Mouse (Mus musculus) limb, embryonic 11.5 days (tissue): Measurements from ENCODE around the gene Wdsub1. TPM values are rescaled to one million over a fixed set of nuclear protein-coding genes. Genes with fewer than 3 reads are reported as not detected.

ENCODE experiments used
- ATAC-seq: fragments of 200-750 bp; cut with Nextera tagmentation; 2 replicates; pipeline ENCODE4 v1.8.0; 2017; ENCODE audit warnings: low read depth; ENCODE audit not compliant: insufficient number of reproducible peaks, low FRiP score, low TSS enrichment
- DNase-seq: peaks from one replicate; pipeline ENCODE4 v3.0.0-alpha.2; 2015; ENCODE audit warnings: low spot score
- H3K27ac ChIP-seq: fragments of 300-500 bp; sonication (generic); replicated peaks from 2 replicates; pipeline ENCODE4 v1.5.1; 2014; ENCODE audit warnings: low read depth, mild to moderate bottlenecking, low read length
- H3K27me3 ChIP-seq: fragments of 300-500 bp; sonication (generic); 2 replicates; pipeline ENCODE4 v1.6.1; 2014; ENCODE audit warnings: mild to moderate bottlenecking, low read length, mixed read lengths; ENCODE audit not compliant: control insufficient read depth, insufficient read depth
- H3K36me3 ChIP-seq: fragments of 300-500 bp; sonication (generic); 2 replicates; pipeline ENCODE4 v1.6.1; 2014; ENCODE audit warnings: mild to moderate bottlenecking, low read length, moderate library complexity, mixed read lengths; ENCODE audit not compliant: control insufficient read depth, insufficient read depth
- H3K4me1 ChIP-seq: fragments of 300-500 bp; sonication (generic); 2 replicates; pipeline ENCODE4 v1.6.1; 2014; ENCODE audit warnings: low read length, mixed read lengths; ENCODE audit not compliant: control insufficient read depth, insufficient read depth
- H3K4me2 ChIP-seq: fragments of 300-500 bp; sonication (generic); 2 replicates; pipeline ENCODE4 v1.6.1; 2014; ENCODE audit warnings: low read depth, mild to moderate bottlenecking, moderate library complexity; ENCODE audit not compliant: severe bottlenecking
- H3K4me3 ChIP-seq: fragments of 300-500 bp; sonication (generic); 2 replicates; pipeline ENCODE4 v1.5.1; 2014; ENCODE audit warnings: low read depth, low read length
- H3K9ac ChIP-seq: fragments of 300-500 bp; sonication (generic); 2 replicates; pipeline ENCODE4 v1.6.1; 2014; ENCODE audit warnings: mild to moderate bottlenecking, low read length
- H3K9me3 ChIP-seq: fragments of 300-500 bp; sonication (generic); 2 replicates; pipeline ENCODE4 v1.6.1; 2016; ENCODE audit warnings: low read length; ENCODE audit not compliant: control insufficient read depth
- WGBS: fragments of 180-500 bp; shearing (Covaris S2); extraction: QIAGEN DNeasy Blood & Tissue Kit; methylation state at CpG from one replicate; pipeline ENCODE4 v1.1.7; 2014; 5-methylcytosine and 5-hydroxymethylcytosine counted together
- polyA plus RNA-seq: library from polyadenylated mRNA; unstranded; fragments of >200 nt; fragmentation: Nextera tagmentation; extraction: Ambion mirVana; gene quantifications from 2 replicates; pipeline ENCODE4 v1.2.1, GENCODE M21; 2014

Wdsub1 gene
- polyA plus RNA-seq, 1 experiment from 2014 or later: 33.5 TPM

DNA sequence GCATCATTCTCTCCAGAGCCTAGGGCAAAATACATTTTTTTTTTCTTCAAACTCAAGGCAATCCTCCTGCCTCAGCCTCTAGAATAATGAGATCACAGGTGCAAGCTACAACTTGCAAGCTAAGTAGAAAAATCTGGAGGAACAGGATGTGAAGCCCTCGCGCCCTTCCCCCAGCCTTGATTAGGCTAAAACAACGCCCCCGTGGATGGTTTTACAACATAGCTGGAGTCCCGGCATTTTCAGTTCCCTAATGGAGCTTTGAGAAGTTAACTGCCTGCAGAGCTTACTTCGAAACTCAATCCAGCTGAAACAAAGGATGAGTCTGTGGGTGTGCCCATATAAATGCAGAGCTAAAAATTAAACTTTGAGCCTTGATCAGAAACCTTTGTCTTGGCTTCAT lies 7.3 kb upstream of the Wdsub1 start:
- H3K27ac ChIP-seq: no peak overlapping the region
- H3K4me2 ChIP-seq: no peak overlapping the region
- H3K9me3 ChIP-seq: no peaks in the 10 kb centered on the region
- DNase-seq (no peak), ATAC-seq (no peak)
- H3K4me3 ChIP-seq: no peak overlapping the region
- no peak overlapping the region for H3K9ac ChIP-seq
- H3K4me1 ChIP-seq: no peaks in the 10 kb centered on the region
- no peaks in the 10 kb centered on the region for H3K36me3 ChIP-seq
- H3K27me3 ChIP-seq: no peaks in the 10 kb centered on the region
- 64% methylated on average over 6 of the region's 6 CpGs for WGBS

- H3K27ac ChIP-seq: no peak overlapping the region; the same call in 1 of the 2 replicates
- no peak for DNase-seq
- peak; percentile 5; the same call in 1 of the 2 replicates for ATAC-seq
These were observed 421 bp upstream of the Wdsub1 start for GRCm38 (mm10) chr2:59882742-59883281.

DNA sequence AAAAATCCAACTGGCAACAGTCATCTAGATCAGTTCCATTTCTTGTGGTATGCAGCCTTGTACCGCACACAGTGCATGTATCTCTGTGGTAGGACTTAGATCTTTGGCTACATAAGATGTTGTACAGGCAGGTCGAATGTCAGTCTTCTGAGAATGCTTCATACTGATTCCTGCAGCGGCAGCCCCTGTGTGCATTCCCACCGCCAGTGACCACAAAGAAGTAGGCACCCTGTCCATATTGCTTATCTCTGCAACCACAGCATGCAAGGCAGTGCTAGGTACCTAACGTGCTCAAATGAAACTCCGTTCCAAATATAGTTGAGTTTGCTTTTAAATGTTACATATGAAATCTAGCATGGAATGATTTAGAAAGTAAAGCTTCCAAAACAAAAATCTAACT lies 987 bp downstream of the Wdsub1 start:
- WGBS: 82% methylated on average over 6 of the region's 6 CpGs
- no peak overlapping the region for H3K9ac ChIP-seq
- no peaks in the 10 kb centered on the region for H3K4me1 ChIP-seq
- H3K9me3 ChIP-seq: no peaks in the 10 kb centered on the region
- ATAC-seq: no peak
- H3K27ac ChIP-seq: no peak overlapping the region
- H3K4me2 ChIP-seq: peak overlapping the region; percentile 55; the same call in 1 of the 2 replicates
- peak overlapping the region; percentile 71; the same call in 1 of the 2 replicates for H3K4me3 ChIP-seq
- no peaks in the 10 kb centered on the region for H3K27me3 ChIP-seq
- H3K36me3 ChIP-seq: no peaks in the 10 kb centered on the region
- no peak for DNase-seq

More at GRCm38 (mm10) chr2:59882742-59883281, 421 bp upstream of the Wdsub1 start:
- Histone ChIP-seq H3K4me3 (peak overlapping the region; percentile 71; the same call in 1 of the 2 replicates), H3K27me3 (no peaks in the 10 kb centered on the region), H3K4me1 (no peaks in the 10 kb centered on the region), H3K9me3 (no peaks in the 10 kb centered on the region), H3K36me3 (no peaks in the 10 kb centered on the region), H3K4me2 (no peak overlapping the region; the same call in 1 of the 2 replicates), H3K9ac (no peak overlapping the region; the same call in 1 of the 2 replicates)
- WGBS: 75% methylated on average over 8 of the region's 8 CpGs

GRCm38 (mm10) chr2:59878221-59878620 lies 4.2 kb downstream of the Wdsub1 start:
- no peak overlapping the region for H3K9ac ChIP-seq
- no peak for DNase-seq
- no peak overlapping the region for H3K4me3 ChIP-seq
- no peak for ATAC-seq
- H3K27me3 ChIP-seq: no peaks in the 10 kb centered on the region
- no peak overlapping the region for H3K27ac ChIP-seq
- H3K4me1 ChIP-seq: no peaks in the 10 kb centered on the region
- WGBS: 77% methylated on average over 19 of the region's 19 CpGs
- H3K36me3 ChIP-seq: no peaks in the 10 kb centered on the region
- H3K9me3 ChIP-seq: no peaks in the 10 kb centered on the region
- no peak overlapping the region for H3K4me2 ChIP-seq

GRCm38 (mm10) chr2:59877335-59877734 lies 5.1 kb downstream of the Wdsub1 start:
- H3K4me2 ChIP-seq: no peak overlapping the region
- no peak overlapping the region for H3K9ac ChIP-seq
- no peak for ATAC-seq
- no peaks in the 10 kb centered on the region for H3K9me3 ChIP-seq
- no peak overlapping the region for H3K4me3 ChIP-seq
- no peaks in the 10 kb centered on the region for H3K27me3 ChIP-seq
- no peaks in the 10 kb centered on the region for H3K4me1 ChIP-seq
- H3K36me3 ChIP-seq: no peaks in the 10 kb centered on the region
- H3K27ac ChIP-seq: no peak overlapping the region
- 88% methylated on average over 4 of the region's 4 CpGs for WGBS
- no peak for DNase-seq

- no peak for ATAC-seq
- Histone ChIP-seq H3K9me3 (no peaks in the 10 kb centered on the region), H3K36me3 (no peaks in the 10 kb centered on the region), H3K4me3 (no peak overlapping the region), H3K4me2 (no peak overlapping the region), H3K9ac (no peak overlapping the region), H3K27me3 (no peaks in the 10 kb centered on the region), H3K27ac (no peak overlapping the region), H3K4me1 (no peaks in the 10 kb centered on the region)
- no peak for DNase-seq
- WGBS: 93% methylated on average over 15 of the region's 15 CpGs
These were observed 5.9 kb downstream of the Wdsub1 start for GRCm38 (mm10) chr2:59876482-59876881.

- H3K27me3 ChIP-seq: no peaks in the 10 kb centered on the region
- no peaks in the 10 kb centered on the region for H3K4me1 ChIP-seq
- no peak overlapping the region for H3K27ac ChIP-seq
- no peaks in the 10 kb centered on the region for H3K9me3 ChIP-seq
- H3K4me2 ChIP-seq: no peak overlapping the region
- 95% methylated on average over 6 of the region's 6 CpGs for WGBS
- ATAC-seq: no peak
- H3K9ac ChIP-seq: no peak overlapping the region
- no peak for DNase-seq
- no peak overlapping the region for H3K4me3 ChIP-seq
- H3K36me3 ChIP-seq: no peaks in the 10 kb centered on the region
These were observed 11.9 kb downstream of the Wdsub1 start for GRCm38 (mm10) chr2:59870526-59870925.

GRCm38 (mm10) chr2:59862618-59863017 lies 19.8 kb downstream of the Wdsub1 start:
- DNase-seq (no peak), ATAC-seq (no peak)
- no peaks in the 10 kb centered on the region for H3K9me3 ChIP-seq
- H3K4me2 ChIP-seq: no peak overlapping the region
- no peak overlapping the region for H3K9ac ChIP-seq
- no peaks in the 10 kb centered on the region for H3K4me1 ChIP-seq
- H3K27ac ChIP-seq: no peak overlapping the region
- no peaks in the 10 kb centered on the region for H3K36me3 ChIP-seq
- H3K27me3 ChIP-seq: no peaks in the 10 kb centered on the region
- WGBS: 90% methylated on average over 6 of the region's 6 CpGs
- no peak overlapping the region for H3K4me3 ChIP-seq

- 71% methylated on average over 9 of the region's 9 CpGs for whole genome bisulfite sequencing
- no peaks in the 10 kb centered on the region for H3K4me1 ChIP-seq
- ATAC-seq: no peak
- H3K9me3 ChIP-seq: no peaks in the 10 kb centered on the region
- H3K36me3 ChIP-seq: peaks cover 4% of the 10 kb centered on the region; the same call in 1 of the 2 replicates
- DNase-seq: no peak
- H3K27ac ChIP-seq: no peak overlapping the region
- H3K9ac ChIP-seq: no peak overlapping the region
- no peak overlapping the region for H3K4me3 ChIP-seq
- no peak overlapping the region for H3K4me2 ChIP-seq
- no peaks in the 10 kb centered on the region for H3K27me3 ChIP-seq
These were observed 28.0 kb downstream of the Wdsub1 start for GRCm38 (mm10) chr2:59854363-59854762.
